Mouse (Mus musculus): ENCODE data around the gene Ccdc124. TPM values are rescaled to one million over a fixed set of nuclear protein-coding genes. Genes with fewer than 3 reads are reported as not detected.
"Not testable (repeated sequence)": the region's sequence is repeated elsewhere in the genome, so short reads cannot be mapped to it uniquely, and the experiment has no call there.

The Ccdc124 gene
- polyA plus RNA-seq, 1 experiment from 2014 or later = 139 TPM

GRCm38 (mm10) chr8:70902211-70902610 is 28.5 kb upstream of the Ccdc124 start:
- Histone ChIP-seq H3K27me3 (peaks cover 27% of the 10 kb centered on the region), H3K9ac (no peak overlapping the region), H3K4me2 (replicated peaks) (no peak overlapping the region), H3K27ac (no peak overlapping the region), H3K4me1 (peaks cover 19% of the 10 kb centered on the region), H3K36me3 (no peaks in the 10 kb centered on the region), H3K9me3 (replicated peaks) (no peaks in the 10 kb centered on the region), H3K4me3 (no peak overlapping the region)
- ATAC-seq (ENCODE audit: low FRiP score) = no peak
- WGBS = 36% methylated on average over 5 of the region's 5 CpGs

- H3K4me3 ChIP-seq = no peak overlapping the region
- no peaks in the 10 kb centered on the region for H3K36me3 ChIP-seq
- no peak overlapping the region for H3K27ac ChIP-seq
- H3K9me3 ChIP-seq (replicated peaks) = no peaks in the 10 kb centered on the region
- no peak overlapping the region for H3K9ac ChIP-seq
- peaks cover 27% of the 10 kb centered on the region for H3K27me3 ChIP-seq
- H3K4me1 ChIP-seq = peaks cover 19% of the 10 kb centered on the region
- no peak overlapping the region for H3K4me2 ChIP-seq (replicated peaks)
- ATAC-seq (ENCODE audit: low FRiP score) = no peak
- WGBS = 78% methylated on average over 2 of the region's 2 CpGs
These were observed 27.2 kb upstream of the Ccdc124 start for GRCm38 (mm10) chr8:70900872-70901387.

GRCm38 (mm10) chr8:70899226-70899625 is 25.5 kb upstream of the Ccdc124 start:
- no peak overlapping the region for H3K9ac ChIP-seq

DNA sequence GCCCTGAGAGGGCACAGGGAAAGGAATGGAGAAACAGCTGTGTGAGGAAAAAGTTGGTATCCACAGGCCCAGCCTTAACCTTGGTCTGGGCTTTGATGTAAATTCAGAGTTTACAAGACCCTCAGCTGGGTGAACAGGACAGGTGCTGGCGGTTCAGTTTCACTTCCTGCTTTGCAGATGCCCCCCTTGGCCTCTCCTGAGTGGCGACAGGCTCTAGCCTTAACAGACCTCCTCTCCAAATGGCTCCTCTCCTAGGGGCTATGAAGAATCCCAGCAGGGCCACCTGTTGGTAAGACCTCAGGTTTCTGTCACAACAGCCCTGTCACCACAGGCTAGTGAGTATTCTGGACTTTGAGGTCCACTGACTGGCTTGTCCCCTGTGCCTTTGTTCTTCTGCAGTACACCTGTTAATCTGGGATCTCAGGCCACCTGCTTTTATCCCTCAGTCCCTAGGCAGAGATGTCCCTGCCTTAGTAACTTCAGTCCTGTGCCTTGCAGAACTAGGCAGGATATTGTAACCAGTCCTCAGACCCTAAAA is 25.0 kb upstream of the Ccdc124 start:
- no peak overlapping the region for H3K27ac ChIP-seq
- no peak for ATAC-seq (ENCODE audit: low FRiP score)
- H3K4me1 ChIP-seq = peaks cover 19% of the 10 kb centered on the region
- 48% methylated on average over 2 of the region's 2 CpGs for WGBS
- H3K36me3 ChIP-seq = peaks cover 21% of the 10 kb centered on the region
- peak overlapping the region; percentile 86 for H3K4me2 ChIP-seq (replicated peaks)
- H3K27me3 ChIP-seq = peaks cover 34% of the 10 kb centered on the region
- no peaks in the 10 kb centered on the region for H3K9me3 ChIP-seq (replicated peaks)
- H3K9ac ChIP-seq = peak overlapping the region; percentile 53; the same call in 1 of the 2 replicates
- H3K4me3 ChIP-seq = peak overlapping the region; percentile 85; the same call in 1 of the 2 replicates

More at GRCm38 (mm10) chr8:70899226-70899625, 25.5 kb upstream of the Ccdc124 start:
- H3K36me3 ChIP-seq = peaks cover 16% of the 10 kb centered on the region
- H3K27me3 ChIP-seq = peaks cover 34% of the 10 kb centered on the region
- H3K4me1 ChIP-seq = peaks cover 19% of the 10 kb centered on the region
- no peaks in the 10 kb centered on the region for H3K9me3 ChIP-seq (replicated peaks)
- WGBS = 74% methylated on average over 2 of the region's 2 CpGs
- no peak overlapping the region for H3K4me2 ChIP-seq (replicated peaks)
- H3K4me3 ChIP-seq = no peak overlapping the region
- H3K27ac ChIP-seq = no peak overlapping the region
- no peak for ATAC-seq (ENCODE audit: low FRiP score)

- under 1% methylated on average over 20 of the region's 20 CpGs for WGBS
- Histone ChIP-seq H3K9me3 (replicated peaks) (no peaks in the 10 kb centered on the region), H3K4me1 (peaks cover 21% of the 10 kb centered on the region), H3K36me3 (peaks cover 29% of the 10 kb centered on the region), H3K4me2 (replicated peaks) (peak overlapping the region; percentile 86), H3K27ac (peak overlapping the region; percentile 60), H3K27me3 (peaks cover 36% of the 10 kb centered on the region), H3K4me3 (peak overlapping the region; percentile 85), H3K9ac (peak overlapping the region; percentile 67)
- ATAC-seq (ENCODE audit: low FRiP score) = peak; percentile 48
These were observed 24.1 kb upstream of the Ccdc124 start for GRCm38 (mm10) chr8:70897681-70898413.

DNA sequence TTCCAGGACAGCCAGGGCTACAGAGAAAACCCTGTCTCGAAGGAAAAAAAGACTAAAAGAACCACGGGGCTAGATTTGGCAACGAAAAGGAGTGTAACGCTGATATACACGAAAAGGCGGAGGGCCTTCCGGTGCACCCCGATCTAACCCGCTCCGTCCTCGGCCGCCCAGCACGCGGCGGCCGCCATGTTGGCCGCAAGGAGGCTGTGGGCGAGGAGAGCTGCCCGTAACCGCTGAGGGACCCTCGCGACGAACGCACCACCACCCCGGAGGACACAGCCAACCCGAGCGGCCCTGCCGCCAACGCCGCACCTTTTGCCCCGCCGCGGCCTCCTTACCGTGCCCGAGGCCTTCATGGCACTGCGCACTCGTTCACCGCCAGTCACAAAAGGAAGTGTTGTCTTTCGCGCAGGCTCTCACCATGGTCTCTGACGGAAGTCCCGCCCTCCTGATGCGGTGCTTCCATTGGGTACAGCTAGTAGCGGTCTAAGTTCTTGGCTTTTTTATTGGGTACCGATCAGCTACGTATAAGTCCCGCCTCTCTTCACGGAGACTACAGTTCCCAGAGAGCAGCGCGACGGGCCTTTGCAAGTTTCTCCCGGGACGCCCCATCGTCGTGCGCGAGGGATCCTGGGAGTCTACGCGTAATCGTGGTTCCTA is 23.4 kb upstream of the Ccdc124 start, which contains the start of gene Rpl18a:
Rpl18a (minus strand) TSS at position 392 of the 660 bp plus-strand sequence.
- H3K4me3 ChIP-seq = peak within 1 kb of the TSS; percentile 85
- peaks cover 29% of the 10 kb centered on the region for H3K36me3 ChIP-seq
- peak within 1 kb of the TSS; percentile 93 for H3K4me2 ChIP-seq (replicated peaks)
- WGBS = under 1% methylated on average over 60 of the region's 60 CpGs
- peak; percentile 97 for ATAC-seq (ENCODE audit: low FRiP score)
- H3K9me3 ChIP-seq (replicated peaks) = no peaks in the 10 kb centered on the region
- peaks cover 28% of the 10 kb centered on the region for H3K4me1 ChIP-seq
- peaks cover 38% of the 10 kb centered on the region for H3K27me3 ChIP-seq
- peak within 1 kb of the TSS; percentile 86 for H3K9ac ChIP-seq
- H3K27ac ChIP-seq = peak within 1 kb of the TSS; percentile 66

DNA sequence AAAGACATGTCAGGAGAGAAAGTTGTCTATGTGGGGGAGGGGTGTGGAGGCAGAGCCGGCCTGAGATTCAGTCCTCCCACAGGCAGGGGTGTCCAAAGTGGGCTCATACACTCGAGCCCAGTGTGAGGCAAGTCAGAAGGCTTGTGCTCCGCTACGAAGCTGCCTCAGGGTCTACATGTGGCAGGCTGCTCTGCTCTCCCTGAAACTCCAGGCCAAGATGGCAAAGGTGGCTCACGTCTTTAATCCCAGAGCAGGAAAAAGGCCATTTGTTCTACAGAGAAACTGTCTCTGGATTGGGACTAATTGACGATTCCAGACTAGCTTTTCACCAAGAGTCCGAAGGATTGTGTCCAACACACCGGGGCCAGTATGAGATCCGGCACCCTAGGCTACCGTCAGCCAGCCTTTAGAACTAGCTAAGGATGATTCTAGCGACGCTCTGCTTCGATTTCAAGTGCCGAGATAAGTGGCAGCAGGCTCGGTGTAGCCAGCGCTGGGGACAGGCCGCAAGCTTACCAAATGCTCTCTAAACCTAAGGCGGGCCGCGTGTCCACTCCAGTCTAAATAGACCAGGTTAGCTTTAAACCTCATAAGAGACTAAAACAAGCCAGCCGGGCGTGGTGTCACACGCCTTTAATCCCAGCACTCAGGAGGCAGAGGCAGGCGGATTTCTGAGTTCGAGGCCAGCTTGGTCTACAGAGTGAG is 22.7 kb upstream of the Ccdc124 start:
- Histone ChIP-seq H3K4me3 (peak overlapping the region; percentile 85), H3K36me3 (peaks cover 29% of the 10 kb centered on the region), H3K9ac (peak overlapping the region; percentile 86), H3K4me2 (replicated peaks) (peak overlapping the region; percentile 93), H3K9me3 (replicated peaks) (no peaks in the 10 kb centered on the region), H3K27me3 (peaks cover 41% of the 10 kb centered on the region), H3K27ac (0 out of 2 replicates have a peak overlapping the region, but pooled peaks have one; percentile 66), H3K4me1 (peaks cover 31% of the 10 kb centered on the region)
- 4% methylated on average over 25 of the region's 25 CpGs for whole genome bisulfite sequencing
- no peak for ATAC-seq (ENCODE audit: low FRiP score)

DNA sequence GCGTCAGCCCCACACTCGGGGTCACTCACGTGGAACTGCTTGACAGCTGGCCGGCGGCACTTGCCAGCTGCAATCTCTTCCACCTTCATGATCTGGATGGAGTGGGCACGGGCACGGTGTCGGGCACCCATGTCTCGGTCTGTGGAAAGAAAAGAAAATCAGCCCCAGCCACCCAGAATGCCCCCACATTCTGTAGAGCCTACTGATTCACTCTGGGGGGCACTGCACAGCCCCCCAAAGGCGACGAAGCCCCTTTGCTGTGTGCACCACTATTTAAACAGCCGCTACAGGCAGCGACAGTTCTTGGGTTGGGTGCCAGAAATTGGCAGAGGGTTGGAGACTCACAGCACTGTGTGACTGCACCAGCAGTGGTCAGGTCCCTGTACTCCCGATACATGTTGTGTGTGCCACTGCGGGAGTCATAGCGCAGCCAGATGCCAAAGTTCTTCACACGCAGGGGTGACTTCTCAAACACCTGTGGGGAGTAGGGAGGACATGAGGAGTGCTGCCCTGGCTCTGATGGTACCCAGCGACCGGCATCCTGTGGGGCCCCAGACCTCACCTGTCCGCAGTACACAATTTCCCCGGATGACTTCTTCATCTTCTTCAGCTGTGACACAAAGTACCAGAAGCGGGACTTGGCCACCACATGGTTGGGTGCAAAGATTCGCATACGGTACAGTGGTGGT is 22.0 kb upstream of the Ccdc124 start:
- Histone ChIP-seq H3K4me1 (peaks cover 31% of the 10 kb centered on the region), H3K4me2 (replicated peaks) (peak overlapping the region; percentile 93), H3K27me3 (peaks cover 49% of the 10 kb centered on the region), H3K4me3 (peak overlapping the region; percentile 85; the same call in 1 of the 2 replicates), H3K36me3 (peaks cover 29% of the 10 kb centered on the region)
- H3K9ac ChIP-seq; ATAC-seq (ENCODE audit: low FRiP score); H3K9me3 ChIP-seq (replicated peaks); H3K27ac ChIP-seq: not testable (repeated sequence)
- WGBS = 82% methylated on average over 24 of the region's 24 CpGs

DNA sequence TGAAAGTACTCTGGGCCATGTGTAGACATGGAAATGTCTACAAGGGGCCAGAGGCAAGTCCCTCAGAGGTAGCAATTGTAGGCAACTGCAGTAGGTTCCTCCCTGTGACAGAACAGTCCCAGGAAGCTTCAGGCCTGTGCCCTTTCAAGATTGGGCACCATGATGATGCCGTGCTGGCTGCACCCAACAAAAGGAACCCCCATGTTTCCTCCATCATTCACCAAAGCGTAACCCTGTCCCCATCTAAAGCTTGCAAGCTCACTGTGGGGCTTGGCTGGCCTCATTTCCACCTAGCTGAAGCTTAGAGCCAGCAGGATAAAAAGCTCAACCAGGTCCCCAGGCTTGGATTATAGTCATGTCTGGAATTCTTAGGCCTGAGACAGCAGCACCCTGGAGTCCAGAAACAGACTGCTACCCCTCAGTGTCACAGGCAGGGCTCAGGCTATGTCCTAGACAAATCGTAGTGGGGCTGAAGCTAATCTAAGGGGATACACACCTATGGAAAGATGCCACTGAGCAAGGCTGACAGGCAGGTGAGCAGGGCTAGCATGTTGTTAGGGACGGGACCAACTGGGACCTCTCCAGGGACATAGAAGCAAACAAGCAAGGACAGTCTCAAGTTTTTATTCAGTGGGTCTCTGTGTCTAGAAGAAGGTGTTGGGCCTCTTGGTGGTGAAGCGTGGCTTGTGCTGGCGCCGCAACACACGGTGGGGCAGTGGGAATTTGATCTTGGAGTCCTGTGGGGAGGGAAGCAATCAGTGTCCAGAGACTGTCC is 21.2 kb upstream of the Ccdc124 start:
- Histone ChIP-seq H3K27me3 (peaks cover 56% of the 10 kb centered on the region), H3K9me3 (replicated peaks) (no peaks in the 10 kb centered on the region; the same call in 1 of the 2 replicates), H3K4me1 (peaks cover 31% of the 10 kb centered on the region), H3K9ac (no peak overlapping the region), H3K4me2 (replicated peaks) (no peak overlapping the region), H3K4me3 (no peak overlapping the region), H3K27ac (no peak overlapping the region), H3K36me3 (peaks cover 29% of the 10 kb centered on the region)
- ATAC-seq (ENCODE audit: low FRiP score) = no peak
- WGBS = 86% methylated on average over 8 of the region's 8 CpGs

GRCm38 (mm10) chr8:70894385-70894720 is 20.6 kb upstream of the Ccdc124 start:
- no peaks in the 10 kb centered on the region; the same call in 1 of the 2 replicates for H3K9me3 ChIP-seq (replicated peaks)
- H3K4me3 ChIP-seq = no peak overlapping the region
- no peak overlapping the region for H3K9ac ChIP-seq
- WGBS = 67% methylated on average over 2 of the region's 2 CpGs
- H3K36me3 ChIP-seq = peaks cover 29% of the 10 kb centered on the region
- no peak overlapping the region for H3K4me2 ChIP-seq (replicated peaks)
- H3K27ac ChIP-seq = no peak overlapping the region
- H3K27me3 ChIP-seq = peaks cover 60% of the 10 kb centered on the region
- no peak for ATAC-seq (ENCODE audit: low FRiP score)
- H3K4me1 ChIP-seq = peaks cover 31% of the 10 kb centered on the region

Measured in hindbrain, embryonic 12.5 days (tissue).